Mouse (Mus musculus): ENCODE results near the gene Atp6v0d1.
A peak's percentile ranks its signal among the peaks of the same experiment; 100 is the strongest.

Atp6v0d1 gene

DNA sequence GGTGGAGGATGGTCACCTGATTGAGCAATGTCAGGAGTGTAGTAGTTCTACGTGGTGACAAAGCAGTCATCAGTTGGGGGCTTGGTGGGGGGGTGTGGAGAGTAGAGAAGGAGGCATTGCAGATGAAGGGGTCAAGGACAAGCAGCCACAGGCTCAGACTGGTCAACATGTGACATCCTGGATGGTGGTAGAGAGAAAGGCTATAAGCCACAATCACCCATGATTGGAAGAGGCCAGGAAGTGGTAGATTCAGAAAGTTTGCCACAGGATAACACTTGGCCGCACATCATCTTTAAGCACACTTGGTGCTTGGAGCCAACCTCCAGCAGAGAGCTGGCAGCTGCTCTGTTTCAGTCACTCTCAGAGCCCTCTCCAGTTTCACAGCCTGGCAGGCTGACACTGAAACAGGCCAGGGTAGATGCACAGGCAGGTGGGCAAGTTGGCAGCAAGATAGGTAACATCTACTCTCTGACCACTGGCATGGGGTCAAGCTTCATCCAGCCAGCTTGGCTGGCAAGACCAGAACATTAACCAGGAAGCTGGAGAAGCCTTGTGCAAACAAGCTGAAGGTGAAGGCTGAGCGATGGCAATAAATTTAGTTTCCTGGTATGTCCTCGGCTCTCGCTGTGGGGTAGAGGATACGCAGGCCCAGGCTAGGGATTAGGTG is 28.7 kb downstream of the Atp6v0d1 start:
- DNase-seq (ENCODE audit: low spot score): no peak

DNA sequence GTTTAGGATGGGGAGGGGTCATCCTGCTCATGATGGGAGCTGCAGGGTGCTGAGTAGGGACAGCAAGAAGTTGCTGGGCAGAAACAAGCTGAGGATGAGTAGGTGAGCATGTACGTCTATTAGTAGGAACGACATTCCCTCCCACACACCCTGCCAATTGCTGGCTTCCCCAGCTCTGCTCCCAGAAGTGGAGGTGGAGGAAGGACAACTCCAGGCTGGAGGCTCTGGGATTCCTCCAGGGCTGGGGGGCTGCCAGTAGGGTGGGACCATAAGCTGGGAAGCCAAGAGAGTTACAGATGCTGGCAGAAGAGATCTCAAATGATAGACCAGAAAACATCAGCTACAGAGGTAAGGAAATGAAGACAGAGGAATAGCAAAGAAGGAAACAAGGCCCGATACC is 29.3 kb downstream of the Atp6v0d1 start:
- no peak for DNase-seq (ENCODE audit: low spot score)

DNA sequence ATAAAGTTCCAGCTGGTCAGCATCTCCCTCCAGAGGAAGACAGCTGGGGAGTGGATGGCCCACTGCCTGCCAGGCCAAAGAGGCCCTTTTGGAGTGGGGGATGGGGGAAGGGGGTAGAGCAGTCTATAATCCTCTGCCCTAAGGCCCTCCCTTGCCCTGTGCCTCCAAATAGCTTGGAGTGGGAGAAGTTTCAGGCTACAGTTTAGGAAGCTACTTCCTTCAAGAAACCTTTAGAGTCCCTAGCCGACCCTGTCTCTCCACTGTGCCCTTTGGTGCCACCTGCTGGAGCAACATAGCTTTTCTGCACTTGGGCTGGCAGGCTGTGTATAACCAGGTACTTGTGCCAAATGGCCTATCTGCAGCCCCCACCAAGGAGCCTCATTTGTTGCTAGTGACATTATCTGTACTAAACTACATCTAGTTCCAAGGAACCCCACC is 31.9 kb downstream of the Atp6v0d1 start:
- DNase-seq (ENCODE audit: low spot score): peak; percentile 84

DNA sequence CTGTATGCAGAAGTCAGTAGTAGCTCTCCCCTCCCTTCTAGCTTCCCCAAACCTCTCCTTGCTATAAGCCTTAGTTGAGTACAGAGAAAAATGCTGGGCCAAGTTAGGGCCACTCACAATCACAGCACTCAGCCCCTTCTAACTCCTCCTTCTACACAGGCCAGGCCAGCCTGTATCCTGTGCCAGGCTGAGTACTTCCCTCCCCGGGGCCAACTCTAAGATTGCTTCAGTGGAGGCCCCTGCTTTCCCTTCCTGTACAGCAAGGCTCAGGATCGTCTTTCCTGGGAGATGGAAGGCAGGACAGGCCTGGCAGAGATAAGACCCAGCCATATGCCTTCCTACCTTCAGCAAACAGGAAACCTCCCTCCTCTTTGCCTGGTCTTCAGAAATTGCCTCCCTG is 32.4 kb downstream of the Atp6v0d1 start:
- DNase-seq (ENCODE audit: low spot score): peak; percentile 57

DNA sequence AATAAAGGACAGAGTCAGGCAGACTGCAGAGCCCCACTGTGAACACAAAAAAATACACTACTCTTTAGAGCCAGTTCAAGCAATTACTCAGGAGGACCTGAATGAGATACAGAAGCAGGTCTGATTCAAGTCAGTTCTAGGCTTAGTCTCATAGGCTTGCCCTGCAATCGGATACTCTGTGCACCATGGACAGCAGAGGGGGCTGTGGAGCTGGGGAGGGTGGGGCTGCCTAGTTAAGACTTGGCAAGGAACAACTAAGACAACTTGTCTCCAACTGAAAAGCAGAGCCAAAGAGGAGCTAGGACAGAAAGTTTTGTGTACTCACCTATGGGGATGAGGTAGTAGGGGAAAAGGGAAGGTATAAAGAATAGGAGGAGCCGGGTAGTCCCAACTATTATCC is 34.1 kb downstream of the Atp6v0d1 start:
- peak; percentile 70 for DNase-seq (ENCODE audit: low spot score)

DNA sequence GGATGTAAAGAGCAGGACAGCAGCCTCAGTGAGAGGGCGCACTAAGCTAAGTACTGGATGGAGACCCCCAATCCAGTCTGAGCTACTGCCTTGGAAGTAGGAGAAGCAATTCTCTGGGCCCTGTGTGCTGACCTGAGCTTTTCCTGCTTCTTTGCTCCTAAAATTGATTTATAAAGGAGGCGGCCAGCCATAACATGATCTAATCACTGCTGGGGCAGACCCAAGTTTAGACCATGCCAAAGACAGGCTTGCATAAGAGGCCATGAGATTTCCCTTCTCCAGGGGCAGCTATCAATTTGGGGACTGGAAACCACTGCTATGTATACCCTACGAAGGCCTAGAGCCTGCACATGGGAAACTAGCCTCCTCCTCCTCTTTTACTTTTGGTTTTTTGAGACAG is 36.6 kb downstream of the Atp6v0d1 start:
- no peak for DNase-seq (ENCODE audit: low spot score)

DNA sequence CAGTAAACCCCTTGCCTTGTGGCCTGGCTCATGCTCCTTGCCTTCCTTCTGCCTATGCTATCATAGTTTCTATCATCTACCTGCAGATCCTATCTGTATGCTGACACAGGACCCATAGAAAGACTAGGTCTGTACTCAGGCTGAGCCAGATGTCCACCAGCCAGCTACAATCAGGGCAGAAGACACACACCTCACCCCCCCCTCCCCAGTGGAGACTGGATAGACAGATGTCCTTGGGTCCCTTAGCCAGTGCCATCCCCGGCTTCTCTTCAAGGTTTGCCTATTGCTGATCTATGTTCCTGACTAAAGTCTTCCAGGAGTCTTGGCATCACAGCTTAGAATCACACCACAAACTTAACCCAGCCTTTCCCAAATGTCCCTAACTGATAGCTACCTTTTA is 37.6 kb downstream of the Atp6v0d1 start:
- no peak for DNase-seq (ENCODE audit: low spot score)

DNA sequence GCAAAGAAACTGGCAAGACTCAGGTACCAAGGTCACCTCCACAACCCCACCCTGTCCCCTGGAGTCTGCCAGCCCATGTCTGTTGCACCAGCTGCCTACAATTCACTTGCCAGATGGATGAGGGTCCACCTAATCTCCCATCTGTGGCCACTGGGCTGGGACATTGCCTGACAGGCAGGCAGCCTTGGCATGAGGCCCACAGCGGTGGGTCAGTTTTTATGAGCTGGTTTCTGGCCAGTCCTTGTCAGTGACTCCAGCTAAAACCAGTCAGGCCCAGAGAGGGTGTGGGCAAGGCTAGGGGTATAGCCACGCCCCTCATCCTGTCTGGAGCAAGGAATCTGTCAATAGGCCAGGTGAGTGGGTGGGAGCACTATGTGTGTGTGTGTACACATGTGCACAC is 38.7 kb downstream of the Atp6v0d1 start:
- no peak for DNase-seq (ENCODE audit: low spot score)

DNA sequence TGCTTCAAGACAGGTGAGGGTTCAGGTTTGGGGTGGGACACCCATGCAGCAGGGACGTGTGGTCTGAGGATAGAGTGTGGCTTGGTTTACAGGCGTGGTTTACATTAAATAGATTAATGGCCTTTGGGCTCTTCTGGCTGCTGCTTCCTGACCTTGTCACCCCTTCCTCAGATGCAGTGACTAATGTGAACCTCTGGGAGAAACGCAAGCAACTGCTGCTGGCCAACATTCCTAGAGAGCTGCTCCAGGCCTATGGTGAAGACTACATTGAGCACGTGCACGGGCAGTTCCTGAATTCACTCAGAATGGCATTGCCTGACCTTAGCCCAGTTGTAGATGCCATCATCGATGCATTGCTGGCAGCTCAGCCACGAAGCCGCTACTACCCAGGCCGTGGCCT is 43.0 kb downstream of the Atp6v0d1 start:
- no peak for DNase-seq (ENCODE audit: low spot score)

DNA sequence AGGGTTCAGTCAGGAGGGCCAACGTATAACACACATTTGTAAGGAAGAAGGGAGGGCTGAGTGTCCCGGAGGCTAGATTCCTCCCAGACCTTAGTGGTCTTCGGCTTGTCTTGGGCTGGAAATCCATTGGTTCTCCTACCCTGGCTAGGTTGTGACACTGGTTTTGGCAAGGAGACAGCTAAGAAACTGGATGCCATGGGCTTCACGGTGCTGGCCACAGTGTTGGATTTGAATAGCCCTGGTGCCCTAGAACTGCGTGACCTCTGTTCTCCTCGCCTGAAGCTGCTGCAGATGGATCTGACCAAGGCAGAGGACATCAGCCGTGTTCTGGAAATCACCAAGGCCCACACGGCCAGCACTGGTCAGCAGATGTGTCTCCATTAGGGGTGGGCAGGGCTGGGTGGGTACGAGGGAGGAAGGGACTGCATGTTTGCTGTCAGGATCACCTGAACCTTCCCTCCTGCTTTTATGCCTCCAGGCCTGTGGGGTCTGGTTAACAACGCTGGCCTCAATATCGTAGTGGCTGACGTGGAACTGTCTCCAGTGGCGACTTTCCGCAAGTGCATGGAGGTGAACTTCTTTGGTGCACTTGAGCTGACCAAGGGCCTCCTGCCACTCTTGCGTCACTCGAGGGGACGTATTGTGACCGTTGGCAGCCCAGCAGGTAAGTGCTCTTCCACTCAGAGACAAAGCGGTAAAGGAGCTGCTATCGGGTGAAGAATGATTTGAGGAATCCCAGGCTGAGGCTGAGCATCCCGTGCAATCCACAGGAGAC is 43.7 kb downstream of the Atp6v0d1 start:
- no peak for DNase-seq (ENCODE audit: low spot score)

DNA sequence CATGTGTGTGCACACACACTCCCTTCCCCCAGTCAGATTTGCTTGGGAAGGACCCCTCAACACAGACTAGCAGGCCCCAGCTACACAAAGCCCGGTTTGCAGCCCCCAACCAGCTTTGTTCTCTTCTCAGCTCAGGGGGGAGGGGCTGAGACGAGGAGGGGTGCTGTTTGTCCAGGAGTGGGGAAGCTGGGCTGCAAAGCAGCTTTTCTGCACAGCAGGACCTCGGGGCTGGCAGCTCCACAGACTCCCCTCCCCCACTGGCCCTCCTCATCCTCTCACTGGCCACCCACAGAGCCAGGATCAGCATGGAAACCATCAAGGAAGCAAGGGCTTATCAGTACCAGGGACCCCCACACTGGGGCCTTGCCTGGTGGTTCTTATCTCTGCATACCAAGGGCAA is 44.8 kb downstream of the Atp6v0d1 start:
- DNase-seq (ENCODE audit: low spot score): no peak

DNA sequence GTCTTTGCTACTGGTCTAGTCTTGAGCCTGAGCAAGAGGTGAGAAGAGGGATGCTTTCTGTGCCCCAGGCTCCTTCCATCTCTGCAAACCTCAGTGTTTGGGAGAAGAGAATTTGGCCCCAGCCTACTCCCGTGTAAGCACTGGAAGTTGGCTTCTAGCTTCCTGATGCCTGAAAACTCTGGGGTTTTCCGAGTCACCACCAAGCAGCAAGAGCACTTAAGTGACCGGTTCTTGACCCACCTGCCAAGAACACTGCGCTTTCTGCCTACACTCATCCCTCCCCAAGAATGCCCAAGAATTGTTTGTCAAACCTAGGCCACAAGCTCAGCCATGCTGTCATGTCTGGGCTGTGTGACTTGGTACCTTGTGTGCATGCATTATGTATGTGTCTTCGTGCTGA is 45.3 kb downstream of the Atp6v0d1 start:
- DNase-seq (ENCODE audit: low spot score): no peak

DNA sequence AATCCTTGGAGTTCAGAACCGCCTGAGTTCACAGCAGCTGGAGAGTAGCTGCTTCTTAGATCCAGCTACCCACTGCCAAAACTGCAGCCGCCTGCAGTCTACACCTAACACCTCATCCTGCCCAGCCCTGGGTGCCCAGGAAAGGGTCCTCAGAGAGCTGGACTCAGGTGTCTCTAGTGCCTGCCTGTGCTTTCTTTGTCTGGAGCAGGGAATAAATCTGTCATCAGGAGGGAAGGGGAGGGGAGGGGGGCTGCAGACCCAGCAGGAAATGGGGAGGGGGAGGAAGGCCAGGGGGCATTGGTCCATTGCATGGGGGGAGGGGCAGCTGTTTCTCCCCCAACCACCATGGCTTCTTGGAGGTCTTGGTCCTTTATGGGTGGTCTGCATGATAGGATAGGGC is 46.3 kb downstream of the Atp6v0d1 start:
- DNase-seq (ENCODE audit: low spot score): no peak

DNA sequence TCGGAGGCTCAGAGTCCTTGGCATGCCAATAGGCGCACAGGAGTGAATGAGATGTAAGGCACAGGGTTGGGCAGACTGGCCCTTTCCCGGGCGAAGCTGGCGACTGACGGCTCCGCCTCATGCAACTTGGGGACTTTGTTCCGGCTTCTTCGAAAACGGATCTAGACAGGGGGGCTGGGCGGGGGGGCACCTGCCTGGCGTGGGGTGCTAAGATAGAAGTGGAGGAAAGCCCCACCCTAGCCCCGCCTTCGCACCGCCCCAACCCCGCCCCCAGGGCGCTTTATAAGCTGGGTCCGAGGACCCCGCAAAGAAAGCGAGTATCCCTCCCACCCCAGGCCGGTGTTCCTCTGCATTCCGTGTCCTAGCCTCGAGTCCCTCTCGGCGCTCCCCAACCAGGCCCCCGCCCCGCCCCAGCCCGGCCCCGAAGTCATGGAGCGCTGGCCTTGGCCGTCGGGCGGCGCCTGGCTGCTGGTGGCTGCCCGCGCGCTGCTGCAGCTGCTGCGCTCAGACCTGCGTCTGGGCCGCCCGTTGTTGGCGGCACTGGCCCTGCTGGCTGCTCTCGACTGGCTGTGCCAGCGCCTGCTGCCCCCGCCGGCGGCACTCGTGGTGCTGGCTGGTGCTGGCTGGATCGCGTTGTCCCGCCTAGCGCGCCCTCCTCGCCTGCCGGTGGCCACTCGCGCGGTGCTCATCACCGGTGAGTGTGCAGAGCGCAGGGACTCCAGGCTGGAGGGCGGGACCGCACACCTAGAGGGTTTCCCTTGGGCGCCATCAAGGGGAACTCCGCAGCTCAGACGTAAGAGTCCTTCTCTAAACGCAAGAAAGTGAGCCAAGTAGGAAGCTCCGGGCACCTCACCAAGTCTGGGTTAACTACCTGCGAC is 47.2 kb downstream of the Atp6v0d1 start, which contains the start of gene Hsd11b2:
TSS of gene Hsd11b2 (plus strand) at position 320 of the 878 bp plus-strand sequence.
- DNase-seq (ENCODE audit: low spot score): peak; percentile 68

DNA sequence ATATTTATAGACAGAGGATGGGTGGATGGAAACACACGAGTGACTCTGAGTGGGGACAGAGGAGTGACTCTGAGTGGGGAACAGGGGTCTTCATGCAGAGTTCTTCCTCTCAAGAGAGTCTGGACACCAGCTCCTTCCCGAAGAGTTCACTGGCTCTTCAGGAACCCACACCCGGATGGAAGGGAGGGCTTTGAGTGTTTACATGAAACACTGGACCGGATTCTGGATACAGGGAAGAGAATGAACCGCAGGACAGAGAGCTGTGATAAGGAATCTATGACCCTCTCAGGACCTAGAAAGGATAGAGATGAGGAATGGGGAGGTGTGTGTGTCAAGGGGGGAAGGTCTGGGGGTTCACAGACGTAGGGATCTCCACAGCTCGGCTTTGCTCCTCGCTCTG is 48.5 kb downstream of the Atp6v0d1 start:
- no peak for DNase-seq (ENCODE audit: low spot score)

DNA sequence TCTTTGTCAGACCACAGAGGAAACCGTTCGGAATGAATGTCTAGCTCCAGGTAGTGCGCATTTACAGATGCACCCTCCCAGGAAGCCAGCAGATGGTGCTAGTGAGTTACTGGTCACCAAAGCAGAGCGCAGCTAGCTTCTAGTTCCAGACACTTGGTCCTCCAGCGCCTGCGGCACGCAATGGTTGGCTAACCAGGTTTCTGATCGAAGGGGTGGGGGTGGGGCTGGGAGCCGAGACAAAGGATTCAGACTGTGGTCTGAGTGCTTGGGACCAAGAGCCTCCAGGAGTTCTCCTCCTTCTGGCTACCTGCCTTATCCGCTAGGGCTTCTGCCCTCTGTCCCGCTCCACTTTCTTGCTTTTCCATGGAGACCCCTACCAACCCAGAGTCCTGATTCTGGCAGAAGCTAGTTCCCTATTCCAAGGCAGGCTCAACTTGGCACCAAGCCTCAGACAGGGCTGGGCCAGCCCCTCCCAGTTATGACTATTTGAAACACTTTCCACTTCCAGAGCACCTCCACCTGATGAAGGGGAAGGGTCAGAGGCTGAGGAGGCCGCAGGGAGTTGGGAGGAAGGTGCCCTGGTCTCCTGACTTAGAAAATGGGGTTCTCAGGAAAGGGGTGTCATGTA is 49.7 kb downstream of the Atp6v0d1 start:
- DNase-seq (ENCODE audit: low spot score): peak; percentile 82

DNA sequence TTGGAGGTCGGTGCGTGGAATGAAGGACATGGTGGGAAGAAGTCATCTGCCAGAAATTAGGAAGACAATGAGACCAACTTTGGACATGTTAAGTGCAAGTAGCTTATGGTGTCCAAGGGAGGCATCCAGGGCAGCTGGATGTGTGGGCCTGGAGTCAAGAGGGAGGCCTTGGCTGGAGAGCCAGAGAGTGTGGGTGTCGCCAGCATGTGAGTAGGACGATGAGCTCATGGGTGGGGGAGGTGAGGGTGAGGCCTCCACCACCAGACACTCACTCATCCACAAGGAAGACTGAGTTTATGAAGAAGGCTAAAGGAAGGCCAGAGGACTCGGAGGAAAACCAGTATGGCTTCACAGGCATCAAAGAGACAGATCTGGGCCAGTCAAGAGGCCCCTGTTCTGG is 51.2 kb downstream of the Atp6v0d1 start:
- no peak for DNase-seq (ENCODE audit: low spot score)

DNA sequence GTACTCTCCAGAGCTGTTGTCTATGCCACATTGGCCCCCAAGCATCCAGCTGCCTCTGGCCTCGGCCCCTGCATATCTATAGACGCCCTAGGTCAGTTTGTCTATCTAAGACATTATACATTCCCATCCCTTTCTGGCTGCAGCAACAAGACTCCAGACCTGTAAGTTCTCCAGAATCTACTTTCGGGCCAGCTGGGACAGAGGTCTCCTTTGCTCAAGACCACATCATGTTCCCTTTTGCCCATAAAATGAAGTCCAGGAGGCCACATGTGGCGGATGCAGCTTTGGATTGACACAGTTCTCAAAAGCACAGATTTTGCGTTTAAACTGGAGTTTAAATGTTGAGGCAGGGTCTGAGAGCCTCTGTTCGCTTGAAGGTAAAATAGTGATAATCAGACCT is 51.7 kb downstream of the Atp6v0d1 start:
- DNase-seq (ENCODE audit: low spot score): no peak

DNA sequence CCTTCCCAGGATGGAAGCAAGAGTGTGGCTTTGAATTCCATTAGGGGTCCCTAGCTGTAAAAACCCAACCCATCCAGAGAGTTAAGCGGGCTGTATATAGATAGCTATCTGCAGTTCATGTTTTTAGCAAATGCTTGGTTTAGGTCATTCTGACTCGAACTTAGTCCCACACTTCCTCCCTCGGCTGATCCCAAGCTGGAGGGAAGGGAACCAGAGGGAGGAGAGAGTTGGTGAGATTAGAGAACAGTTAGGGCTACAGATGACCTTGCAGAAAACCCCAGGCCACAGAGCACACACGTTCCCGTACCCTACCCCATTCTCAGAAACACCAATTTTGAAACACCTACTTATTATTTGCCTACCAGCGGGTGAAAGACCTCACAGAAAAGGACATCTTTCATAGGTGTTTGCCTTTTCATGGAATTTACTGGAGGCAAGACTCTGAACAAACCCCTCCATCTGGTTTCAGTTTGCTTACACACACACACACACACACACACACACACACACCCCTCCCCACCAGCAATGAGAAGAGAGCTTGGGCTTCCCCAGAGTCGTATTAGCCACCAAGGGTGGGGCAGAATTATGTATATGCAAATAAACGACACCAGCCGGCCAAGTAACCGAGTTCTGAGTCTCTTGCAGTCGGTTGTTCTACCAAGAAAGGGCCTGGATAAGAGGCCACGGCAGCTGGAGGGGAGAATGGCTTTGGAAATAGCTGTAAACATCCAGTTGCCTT is 55.7 kb downstream of the Atp6v0d1 start:
- DNase-seq (ENCODE audit: low spot score): no peak

DNA sequence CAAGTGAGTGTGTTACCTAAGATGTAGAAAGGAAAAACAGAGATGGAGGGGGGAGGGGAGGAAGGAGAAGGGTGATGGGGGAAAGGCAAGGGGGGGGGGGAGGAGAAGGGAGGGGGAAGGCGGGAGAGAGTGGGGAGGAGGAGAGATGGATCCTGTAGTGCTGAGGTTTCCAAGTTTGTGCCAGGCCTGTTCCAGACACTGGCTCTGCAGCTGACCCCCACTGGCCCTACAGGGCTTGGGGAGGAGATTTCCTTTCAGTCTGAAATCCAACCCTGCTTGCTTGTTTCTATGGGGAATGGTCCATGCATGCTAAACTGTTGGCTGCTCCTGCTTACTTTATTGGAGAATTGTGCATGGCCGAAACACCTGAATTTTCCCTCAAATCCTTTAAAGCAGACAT is 57.1 kb downstream of the Atp6v0d1 start:
- no peak for DNase-seq (ENCODE audit: low spot score)

DNA sequence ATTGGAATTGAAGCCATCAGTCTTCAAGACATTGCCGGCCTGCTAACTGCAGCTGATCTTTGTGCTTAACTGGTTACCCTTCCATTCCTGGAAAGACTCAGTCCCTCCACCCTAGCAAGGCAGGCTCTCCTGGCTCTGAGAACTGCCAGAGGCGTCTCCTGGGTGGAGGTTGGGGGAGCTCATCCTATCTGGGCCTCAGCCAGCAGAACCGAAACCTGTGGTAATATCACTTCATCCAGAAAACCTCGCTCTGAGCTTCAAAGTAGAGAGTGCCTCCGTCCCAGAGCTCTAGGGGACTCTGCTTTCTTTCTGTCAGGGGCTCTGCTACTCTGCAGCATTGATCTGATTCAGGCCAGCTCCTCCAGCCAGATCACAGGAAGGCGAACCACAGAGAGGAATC is 58.9 kb downstream of the Atp6v0d1 start:
- DNase-seq (ENCODE audit: low spot score): no peak

DNA sequence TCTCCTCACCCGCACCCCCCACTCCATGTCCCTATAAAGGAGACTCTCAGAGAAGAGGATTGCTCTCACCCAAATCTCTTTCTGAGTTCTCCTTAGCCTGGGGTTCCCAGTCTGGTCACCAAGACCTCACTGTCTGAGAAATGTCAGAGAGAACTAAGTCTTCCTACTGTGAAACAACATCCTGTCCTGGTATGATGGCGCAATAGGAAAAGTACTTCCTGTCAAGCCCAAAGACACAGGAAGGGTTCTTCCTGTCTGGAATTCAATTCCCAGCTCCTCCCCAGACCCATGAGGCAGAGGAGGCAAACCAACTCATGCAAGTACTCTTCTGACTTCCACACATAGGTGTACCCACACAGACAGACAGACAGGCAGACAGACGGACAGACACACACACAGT is 61.2 kb downstream of the Atp6v0d1 start:
- DNase-seq (ENCODE audit: low spot score): peak; percentile 61

All from lung, postnatal 25 days (tissue).